Mouse (Mus musculus) embryonic facial prominence, embryonic 13.5 days (tissue): Measurements from ENCODE around the gene Coq8b. TPM values are rescaled to one million over a fixed set of nuclear protein-coding genes. Genes with fewer than 3 reads are reported as not detected.

Experiments
- ATAC-seq: fragments of 200-750 bp; cut with Nextera tagmentation; 2 replicates; pipeline ENCODE4 v1.8.0; 2017; ENCODE audit warnings: low read depth; ENCODE audit not compliant: insufficient number of reproducible peaks, insufficient read depth, low FRiP score, low TSS enrichment
- H3K27ac ChIP-seq: fragments of 300-500 bp; sonication (generic); 2 replicates; pipeline ENCODE4 v1.5.1; 2015; ENCODE audit warnings: moderate library complexity, mild to moderate bottlenecking, inconsistent platforms
- H3K27me3 ChIP-seq: fragments of 300-500 bp; sonication (generic); 2 replicates; pipeline ENCODE4 v1.6.1; 2015; ENCODE audit warnings: mild to moderate bottlenecking, inconsistent platforms
- H3K36me3 ChIP-seq: fragments of 300-500 bp; sonication (generic); 2 replicates; pipeline ENCODE4 v1.6.1; 2015; ENCODE audit warnings: mild to moderate bottlenecking, inconsistent platforms
- H3K4me1 ChIP-seq: fragments of 300-500 bp; sonication (generic); 2 replicates; pipeline ENCODE4 v1.6.1; 2015; ENCODE audit warnings: inconsistent platforms
- H3K4me2 ChIP-seq: fragments of 300-500 bp; sonication (generic); 2 replicates; pipeline ENCODE4 v1.6.1; 2015; ENCODE audit warnings: moderate library complexity, mild to moderate bottlenecking, inconsistent platforms
- H3K4me3 ChIP-seq: fragments of 300-500 bp; sonication (generic); 2 replicates; pipeline ENCODE4 v1.5.1; 2015; ENCODE audit warnings: mild to moderate bottlenecking, inconsistent platforms
- H3K9ac ChIP-seq: fragments of 300-500 bp; sonication (generic); 2 replicates; pipeline ENCODE4 v1.6.1; 2015; ENCODE audit warnings: mild to moderate bottlenecking, inconsistent platforms
- H3K9me3 ChIP-seq: fragments of 300-500 bp; sonication (generic); 2 replicates; pipeline ENCODE4 v1.6.1; 2016; ENCODE audit warnings: inconsistent platforms
- WGBS: fragments of 180-500 bp; shearing (Covaris S2); methylation state at CpG from one replicate; pipeline ENCODE4 v1.1.7; 2015; ENCODE audit warnings: mixed read lengths; 5-methylcytosine and 5-hydroxymethylcytosine counted together
- microRNA counts: library from miRNA; unstranded; fragments of <30 nt; microRNA quantifications from one replicate; lab custom pipeline; 2016
- microRNA-seq: library from miRNA; unstranded; fragments of <30 nt; microRNA quantifications from one replicate; pipeline ENCODE4, GENCODE M21; 2016
- polyA plus RNA-seq: library from polyadenylated mRNA; unstranded; fragments of >200 nt; fragmentation: Nextera tagmentation; extraction: Ambion mirVana; gene quantifications from 2 replicates; pipeline ENCODE4 v1.2.1, GENCODE M21; 2015

Coq8b gene
- polyA plus RNA-seq, 1 experiment from 2014 or later = 19.0 TPM

- WGBS = 79% methylated on average over 16 of the region's 16 CpGs
These were observed 65.3 kb downstream of the Coq8b start for GRCm38 (mm10) chr7:27298033-27298610.

DNA sequence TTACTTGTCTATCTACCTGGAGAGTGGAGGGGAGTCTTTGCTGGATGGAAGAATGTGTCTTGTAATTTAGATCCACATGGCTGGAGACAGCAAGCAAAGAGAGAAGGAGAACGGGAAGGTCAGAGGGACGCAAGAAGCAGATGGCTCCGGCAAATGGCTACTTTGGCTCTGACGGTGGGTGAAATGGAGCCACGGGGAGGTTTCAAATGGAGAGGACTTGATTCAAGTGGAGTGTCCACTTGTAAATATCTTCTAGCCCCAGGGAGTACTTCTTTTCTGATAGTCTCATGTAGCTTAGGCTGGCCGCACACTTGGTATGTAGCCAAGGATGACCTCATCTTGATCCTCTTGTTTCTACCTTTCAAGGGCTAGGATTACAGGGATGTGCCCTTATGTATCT, 66.0 kb downstream of the Coq8b start:
- H3K4me3 ChIP-seq = no peak overlapping the region
- no peak overlapping the region for H3K9ac ChIP-seq
- 0 out of 2 replicates have a peak, but pooled peaks cover 4% of the 10 kb centered on the region for H3K4me1 ChIP-seq
- no peak for ATAC-seq
- WGBS = 82% methylated on average over 6 of the region's 6 CpGs
- H3K36me3 ChIP-seq = no peaks in the 10 kb centered on the region
- no peaks in the 10 kb centered on the region for H3K27me3 ChIP-seq
- no peaks in the 10 kb centered on the region for H3K9me3 ChIP-seq
- no peak overlapping the region for H3K27ac ChIP-seq
- no peak overlapping the region for H3K4me2 ChIP-seq

More at GRCm38 (mm10) chr7:27298033-27298610, 65.3 kb downstream of the Coq8b start:
- no peaks in the 10 kb centered on the region for H3K9me3 ChIP-seq
- no peaks in the 10 kb centered on the region for H3K27me3 ChIP-seq
- no peak overlapping the region for H3K4me3 ChIP-seq
- no peak overlapping the region for H3K4me2 ChIP-seq
- 0 out of 2 replicates have a peak, but pooled peaks cover 4% of the 10 kb centered on the region for H3K4me1 ChIP-seq
- no peak for ATAC-seq
- no peaks in the 10 kb centered on the region for H3K36me3 ChIP-seq
- H3K9ac ChIP-seq = no peak overlapping the region
- H3K27ac ChIP-seq = no peak overlapping the region

DNA sequence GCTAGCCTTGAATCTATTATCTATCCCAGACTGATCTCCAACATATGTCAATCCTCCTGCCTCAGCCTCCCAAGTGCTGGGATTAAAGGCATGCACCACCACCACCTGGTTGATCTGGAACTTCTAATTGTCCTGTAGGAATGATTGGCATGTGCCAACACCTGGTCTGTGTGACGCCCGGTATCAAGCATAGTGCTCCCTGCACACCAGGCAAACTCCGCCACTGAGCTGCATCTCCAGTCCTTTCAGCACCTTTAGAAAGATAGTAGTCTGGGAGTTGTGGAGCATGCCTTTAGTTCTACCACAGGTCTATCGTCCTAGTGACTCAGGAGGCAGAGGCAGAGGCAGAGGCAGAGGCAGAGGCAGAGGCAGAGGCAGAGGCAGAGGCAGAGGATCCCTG, 67.5 kb downstream of the Coq8b start:
- 0 out of 2 replicates have a peak, but pooled peaks cover 4% of the 10 kb centered on the region for H3K4me1 ChIP-seq
- H3K27me3 ChIP-seq = no peaks in the 10 kb centered on the region
- H3K27ac ChIP-seq = no peak overlapping the region
- H3K9ac ChIP-seq = no peak overlapping the region
- no peak for ATAC-seq
- H3K4me2 ChIP-seq = no peak overlapping the region
- H3K4me3 ChIP-seq = no peak overlapping the region
- H3K9me3 ChIP-seq = no peaks in the 10 kb centered on the region
- 80% methylated on average over 4 of the region's 4 CpGs for WGBS
- H3K36me3 ChIP-seq = no peaks in the 10 kb centered on the region

DNA sequence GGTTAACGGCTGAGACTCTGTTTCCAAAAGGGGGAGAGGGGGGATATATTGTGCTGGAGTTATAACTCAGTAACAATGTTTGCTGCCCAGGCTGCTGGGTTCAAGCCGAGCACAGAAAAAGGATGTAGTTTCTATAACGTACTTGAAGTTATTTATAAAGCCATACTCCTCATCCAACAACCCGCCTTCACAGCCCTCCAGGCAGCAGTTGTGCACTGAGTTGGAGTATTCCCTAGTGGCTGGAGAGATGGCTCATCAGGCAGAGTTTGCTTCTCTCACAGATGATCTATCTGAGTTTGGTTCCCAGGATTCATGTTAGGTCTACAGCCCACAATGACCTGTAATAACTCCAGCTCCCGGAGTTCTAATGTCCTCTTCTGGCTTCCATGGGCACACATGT, 68.0 kb downstream of the Coq8b start:
- ATAC-seq = no peak
- Histone ChIP-seq H3K4me3 (no peak overlapping the region), H3K27ac (no peak overlapping the region), H3K4me2 (no peak overlapping the region), H3K36me3 (no peaks in the 10 kb centered on the region), H3K9ac (no peak overlapping the region), H3K27me3 (no peaks in the 10 kb centered on the region), H3K4me1 (0 out of 2 replicates have a peak, but pooled peaks cover 4% of the 10 kb centered on the region), H3K9me3 (no peaks in the 10 kb centered on the region)
- 76% methylated on average over 5 of the region's 5 CpGs for WGBS

- no peaks in the 10 kb centered on the region for H3K9me3 ChIP-seq
- no peak overlapping the region for H3K9ac ChIP-seq
- H3K27me3 ChIP-seq = no peaks in the 10 kb centered on the region
- 0 out of 2 replicates have a peak, but pooled peaks cover 4% of the 10 kb centered on the region for H3K4me1 ChIP-seq
- H3K36me3 ChIP-seq = no peaks in the 10 kb centered on the region
- H3K4me3 ChIP-seq = no peak overlapping the region
- H3K27ac ChIP-seq = no peak overlapping the region
- WGBS = 9% methylated on average over 11 of the region's 11 CpGs
- no peak for ATAC-seq
- no peak overlapping the region for H3K4me2 ChIP-seq
These were observed 69.3 kb downstream of the Coq8b start for GRCm38 (mm10) chr7:27302172-27302571.

- no peak for ATAC-seq
- H3K27ac ChIP-seq = no peak overlapping the region
- H3K9ac ChIP-seq = no peak overlapping the region
- WGBS = 80% methylated on average over 17 of the region's 17 CpGs
- no peaks in the 10 kb centered on the region for H3K9me3 ChIP-seq
- peaks cover 8% of the 10 kb centered on the region; the same call in 1 of the 2 replicates for H3K4me1 ChIP-seq
- H3K4me2 ChIP-seq = no peak overlapping the region
- peaks cover 9% of the 10 kb centered on the region for H3K27me3 ChIP-seq
- H3K4me3 ChIP-seq = no peak overlapping the region
- H3K36me3 ChIP-seq = peaks cover 4% of the 10 kb centered on the region; the same call in 1 of the 2 replicates
These were observed 72.4 kb downstream of the Coq8b start for GRCm38 (mm10) chr7:27305091-27305730.

DNA sequence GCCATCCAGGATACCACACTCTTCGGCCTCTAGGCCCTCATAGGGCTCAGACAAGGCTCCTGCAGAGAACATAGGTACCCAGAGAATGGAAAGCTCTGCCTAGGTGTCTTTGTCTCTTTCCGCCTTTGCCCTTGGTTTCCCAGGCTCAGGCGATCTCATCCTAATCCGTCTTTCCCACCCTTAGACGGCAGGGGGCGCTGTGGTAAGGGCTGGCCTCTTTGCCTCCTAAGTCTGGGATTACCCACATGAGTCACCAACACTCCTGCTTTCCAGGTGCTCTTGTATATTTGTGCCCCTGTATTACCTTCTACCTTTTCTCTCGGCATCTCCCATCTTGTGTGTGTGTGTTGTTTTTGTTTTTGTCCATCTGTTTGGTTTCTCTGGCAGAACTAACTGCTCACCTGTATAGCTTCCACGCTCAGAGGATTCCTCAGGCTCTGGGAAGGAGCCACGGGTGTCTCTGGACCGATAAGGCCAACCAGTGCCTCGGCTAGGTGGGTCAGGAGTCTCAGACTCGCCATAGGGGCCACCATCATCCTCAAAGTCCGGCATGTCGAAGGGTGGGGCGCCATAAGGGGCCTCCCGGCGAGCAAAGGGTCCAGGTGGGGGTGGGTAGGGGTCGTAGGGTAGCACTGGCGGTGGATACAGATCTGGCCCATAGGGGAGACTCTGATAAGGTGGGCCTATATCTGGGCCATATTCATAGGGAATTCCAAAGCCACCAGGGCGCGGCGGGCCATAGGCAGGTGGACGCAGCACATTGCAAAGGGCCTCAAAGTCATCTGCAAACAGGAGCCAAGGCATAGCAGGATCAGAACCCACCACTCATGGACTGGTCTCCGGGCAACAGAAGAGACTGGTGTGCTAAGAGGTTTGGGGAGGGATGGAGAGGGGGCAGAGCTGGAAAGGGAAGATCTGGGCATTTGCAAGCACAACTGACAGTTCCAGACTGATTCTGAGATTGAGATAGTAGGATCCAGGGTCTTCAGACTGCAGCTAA, 73.6 kb downstream of the Coq8b start:
- Histone ChIP-seq H3K4me2 (no peak overlapping the region), H3K9me3 (no peaks in the 10 kb centered on the region), H3K36me3 (peaks cover 4% of the 10 kb centered on the region; the same call in 1 of the 2 replicates), H3K9ac (no peak overlapping the region), H3K4me3 (no peak overlapping the region), H3K4me1 (peaks cover 12% of the 10 kb centered on the region; the same call in 1 of the 2 replicates), H3K27ac (no peak overlapping the region), H3K27me3 (peaks cover 21% of the 10 kb centered on the region)
- WGBS = 77% methylated on average over 24 of the region's 24 CpGs
- ATAC-seq = no peak

DNA sequence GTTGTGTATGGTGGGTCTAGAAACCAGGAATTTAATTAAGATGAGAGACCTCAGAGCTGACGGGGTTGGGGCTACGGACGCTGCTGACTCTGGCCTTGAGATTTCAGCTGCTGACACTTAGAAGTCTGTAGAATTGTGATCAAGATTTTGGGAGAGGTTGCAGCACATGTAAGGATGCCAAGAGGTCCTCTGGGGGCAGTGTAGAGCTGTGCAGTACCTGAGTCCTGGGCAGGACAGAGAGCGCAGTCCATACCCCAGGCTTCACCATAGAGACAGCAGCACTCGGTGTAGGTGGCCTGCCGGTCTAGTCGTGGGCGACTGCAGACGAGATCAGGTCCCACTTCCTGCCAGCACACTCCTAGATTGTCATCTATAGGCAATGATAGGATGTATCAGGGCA, 74.7 kb downstream of the Coq8b start:
- WGBS = 56% methylated on average over 9 of the region's 9 CpGs
- H3K4me1 ChIP-seq = peaks cover 12% of the 10 kb centered on the region; the same call in 1 of the 2 replicates
- H3K4me2 ChIP-seq = no peak overlapping the region
- no peaks in the 10 kb centered on the region for H3K9me3 ChIP-seq
- H3K9ac ChIP-seq = no peak overlapping the region
- peaks cover 5% of the 10 kb centered on the region for H3K36me3 ChIP-seq
- no peak for ATAC-seq
- no peak overlapping the region for H3K4me3 ChIP-seq
- peaks cover 26% of the 10 kb centered on the region for H3K27me3 ChIP-seq
- H3K27ac ChIP-seq = no peak overlapping the region

MicroRNAs encoded within 50 kb of the gene (microRNA counts, 519-probe panel; counts per million panel counts)
- microRNA mmu-miR-1191 (lab: Ali Mortazavi, UCI) = 236 counts per million, percentile 44 among the panel's probes with 10 or more counts

Small RNA genes lying within 50 kb of the gene (microRNA-seq; reads per million reads assigned to microRNA genes)
- gene Mir1191 = 3.7 reads per million, percentile 15 among the genes with 10 or more reads in this experiment

Other genes with a start within 250 kb of the Coq8b start
- not detected in 2 replicates for gene Cyp2a12, start 203.9 kb upstream of the Coq8b start, polyA plus RNA-seq
- 8.0 and 15.6 TPM in 2 replicates for gene Cyp2f2, start 113.1 kb upstream of the Coq8b start, polyA plus RNA-seq
- gene Cyp2t4, start 79.3 kb upstream of the Coq8b start, polyA plus RNA-seq = 0.25 and 0.32 TPM in 2 replicates
- 69.2 and 77.7 TPM in 2 replicates for gene Egln2, start 66.2 kb upstream of the Coq8b start, polyA plus RNA-seq
- 72.2 and 74.2 TPM in 2 replicates for gene Rab4b, start 54.1 kb upstream of the Coq8b start, polyA plus RNA-seq
- gene Gm21983, start 51.9 kb upstream of the Coq8b start, polyA plus RNA-seq = 2.2 and 5.2 TPM in 2 replicates
- 60.5 and 96.6 TPM in 2 replicates for gene Mia, start 51.9 kb upstream of the Coq8b start, polyA plus RNA-seq
- gene BC024978, start 37.2 kb upstream of the Coq8b start, polyA plus RNA-seq = 4.1 and 4.5 TPM in 2 replicates
- 292 and 298 TPM in 2 replicates for gene Snrpa, start 36.8 kb upstream of the Coq8b start, polyA plus RNA-seq
- gene Itpkc, start 4.4 kb upstream of the Coq8b start, polyA plus RNA-seq = 5.7 and 8.3 TPM in 2 replicates
- 33.8 and 35.7 TPM in 2 replicates for gene Numbl, start 25.4 kb downstream of the Coq8b start, polyA plus RNA-seq
- gene Ltbp4, start 104.7 kb downstream of the Coq8b start, polyA plus RNA-seq = 32.0 and 40.3 TPM in 2 replicates
- 61.5 and 70.6 TPM in 2 replicates for gene Shkbp1, start 123.0 kb downstream of the Coq8b start, polyA plus RNA-seq
- gene Gm20479, start 124.4 kb downstream of the Coq8b start, polyA plus RNA-seq = not detected in 2 replicates
- gene Sptbn4, start 214.7 kb downstream of the Coq8b start, polyA plus RNA-seq = 0.56 and 0.73 TPM in 2 replicates
- gene Blvrb, start 215.0 kb downstream of the Coq8b start, polyA plus RNA-seq = 46.1 and 52.9 TPM in 2 replicates
- gene Sertad3, start 240.7 kb downstream of the Coq8b start, polyA plus RNA-seq = 33.6 and 38.2 TPM in 2 replicates